Mouse (Mus musculus): ENCODE data around the gene Apopt1.

Apopt1 gene

DNA sequence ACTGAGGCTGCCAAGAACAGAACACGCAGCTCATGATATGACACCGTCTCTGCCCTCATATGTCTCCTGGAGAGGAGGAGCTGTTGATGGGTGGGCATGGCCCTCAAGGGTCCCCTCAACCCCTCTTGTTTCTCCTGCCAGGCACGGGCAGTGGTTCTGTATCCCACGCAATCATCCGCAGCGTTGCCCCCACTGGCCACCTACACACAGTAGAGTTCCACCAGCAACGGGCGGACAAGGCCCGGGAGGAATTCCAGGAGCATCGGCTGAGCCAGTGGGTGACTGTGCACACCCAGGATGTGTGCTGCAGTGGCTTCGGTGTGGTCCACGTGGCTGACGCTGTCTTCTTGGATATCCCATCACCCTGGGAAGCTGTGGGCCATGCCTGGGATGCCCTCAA, 32.4 kb upstream of the Apopt1 start:
- DNase-seq (ENCODE audit: low spot score in 2 of 2), result peak in 1 of 2 experiments; percentile 32

DNA sequence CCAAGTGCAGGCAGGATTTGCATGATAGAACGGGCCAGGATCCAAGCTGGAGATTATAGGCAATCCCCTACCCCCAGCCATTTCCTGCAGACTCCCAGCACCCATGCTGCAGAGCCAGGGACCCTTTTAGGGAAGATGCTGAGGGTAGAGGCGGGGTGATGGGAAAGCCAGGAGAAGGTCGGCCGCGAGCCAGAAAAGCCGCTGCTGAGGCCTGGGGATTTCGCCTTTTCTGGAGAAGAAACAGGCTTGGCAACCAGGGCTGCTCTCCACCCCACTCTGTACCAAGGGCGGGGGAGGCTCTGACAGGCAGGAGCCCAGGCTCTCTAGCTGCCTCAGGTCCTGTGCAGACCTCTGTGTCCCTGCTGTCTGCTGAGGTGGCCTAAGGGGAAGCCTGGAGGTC, 31.8 kb upstream of the Apopt1 start:
- DNase-seq (ENCODE audit: low spot score in 2 of 2), result no peak

- DNase-seq (ENCODE audit: low spot score in 2 of 2), result no peak
Observed at GRCm38 (mm10) chr12:111682003-111682402, 31.1 kb upstream of the Apopt1 start.

- no peak for DNase-seq (ENCODE audit: low spot score in 2 of 2)
Observed at GRCm38 (mm10) chr12:111682806-111683205, 30.3 kb upstream of the Apopt1 start.

- DNase-seq (ENCODE audit: low spot score in 2 of 2), result no peak
Observed at GRCm38 (mm10) chr12:111686390-111686789, 26.7 kb upstream of the Apopt1 start.

DNA sequence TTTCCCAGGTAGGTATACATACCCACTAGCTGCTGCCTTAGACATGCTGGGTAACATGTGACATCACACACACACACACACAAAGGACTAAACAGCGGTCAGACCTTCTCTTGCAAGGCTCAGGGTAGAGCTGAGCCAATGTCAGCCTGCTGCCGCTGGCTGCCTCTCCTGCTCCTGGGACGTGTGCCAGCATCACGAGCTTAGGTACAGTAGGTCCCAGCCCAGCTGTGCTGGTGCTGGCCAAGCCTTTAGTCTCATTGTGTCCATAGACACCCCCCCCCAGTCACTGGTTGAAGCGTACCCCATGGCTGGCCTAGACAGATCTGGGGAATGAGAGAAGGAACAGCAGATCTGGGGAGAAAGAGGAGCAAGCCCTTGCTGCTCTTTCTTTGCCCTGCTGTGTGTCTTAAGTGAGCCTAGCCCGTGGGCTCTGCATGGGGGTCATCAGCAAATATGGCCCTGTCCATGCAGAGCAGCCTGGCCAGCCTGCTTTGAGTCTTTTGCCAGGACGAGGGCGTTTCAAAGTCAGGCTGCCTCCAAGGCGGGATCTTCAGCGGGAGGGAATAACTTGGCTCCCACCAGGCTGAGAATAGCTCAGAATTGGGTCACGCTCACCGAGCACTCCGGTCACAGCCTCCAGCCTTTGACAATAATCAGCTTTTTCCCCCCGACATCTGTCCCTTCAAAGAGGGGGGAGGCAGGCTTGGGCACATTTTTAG, 25.6 kb upstream of the Apopt1 start:
- DNase-seq (ENCODE audit: low spot score in 2 of 2), result peak; percentile 57 to 67

GRCm38 (mm10) chr12:111688069-111688428, 25.0 kb upstream of the Apopt1 start:
- DNase-seq (ENCODE audit: low spot score in 2 of 2), result no peak

GRCm38 (mm10) chr12:111689426-111689825, 23.6 kb upstream of the Apopt1 start:
- no peak for DNase-seq (ENCODE audit: low spot score in 2 of 2)

DNA sequence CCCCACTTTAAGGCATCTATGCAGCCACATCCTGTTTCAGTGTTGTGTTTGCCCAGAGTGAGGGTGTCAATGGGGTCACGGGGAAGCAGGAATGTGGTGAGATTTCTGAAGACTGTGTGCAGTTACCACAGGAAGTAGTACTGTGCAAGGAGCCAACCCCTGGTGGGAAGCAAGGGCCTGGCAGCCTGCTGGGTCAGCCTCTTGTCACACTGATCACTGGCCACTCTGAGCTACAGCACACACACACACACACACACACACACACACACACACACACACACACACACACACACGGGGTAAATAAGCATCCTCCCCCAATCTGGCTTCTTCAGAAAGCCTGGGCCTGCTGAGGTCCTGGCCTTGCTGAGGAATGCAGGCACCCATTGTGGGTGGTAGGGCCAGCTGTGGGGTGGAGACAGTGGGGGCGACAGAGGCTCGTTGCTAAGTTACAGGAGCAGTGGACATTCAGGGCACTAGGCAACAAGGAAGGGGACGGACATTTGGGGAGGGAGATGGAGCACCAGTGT, 21.7 kb upstream of the Apopt1 start:
- DNase-seq (ENCODE audit: low spot score in 2 of 2), result no peak

- no peak for DNase-seq (ENCODE audit: low spot score in 2 of 2)
Observed at GRCm38 (mm10) chr12:111692899-111693298, 20.2 kb upstream of the Apopt1 start.

DNA sequence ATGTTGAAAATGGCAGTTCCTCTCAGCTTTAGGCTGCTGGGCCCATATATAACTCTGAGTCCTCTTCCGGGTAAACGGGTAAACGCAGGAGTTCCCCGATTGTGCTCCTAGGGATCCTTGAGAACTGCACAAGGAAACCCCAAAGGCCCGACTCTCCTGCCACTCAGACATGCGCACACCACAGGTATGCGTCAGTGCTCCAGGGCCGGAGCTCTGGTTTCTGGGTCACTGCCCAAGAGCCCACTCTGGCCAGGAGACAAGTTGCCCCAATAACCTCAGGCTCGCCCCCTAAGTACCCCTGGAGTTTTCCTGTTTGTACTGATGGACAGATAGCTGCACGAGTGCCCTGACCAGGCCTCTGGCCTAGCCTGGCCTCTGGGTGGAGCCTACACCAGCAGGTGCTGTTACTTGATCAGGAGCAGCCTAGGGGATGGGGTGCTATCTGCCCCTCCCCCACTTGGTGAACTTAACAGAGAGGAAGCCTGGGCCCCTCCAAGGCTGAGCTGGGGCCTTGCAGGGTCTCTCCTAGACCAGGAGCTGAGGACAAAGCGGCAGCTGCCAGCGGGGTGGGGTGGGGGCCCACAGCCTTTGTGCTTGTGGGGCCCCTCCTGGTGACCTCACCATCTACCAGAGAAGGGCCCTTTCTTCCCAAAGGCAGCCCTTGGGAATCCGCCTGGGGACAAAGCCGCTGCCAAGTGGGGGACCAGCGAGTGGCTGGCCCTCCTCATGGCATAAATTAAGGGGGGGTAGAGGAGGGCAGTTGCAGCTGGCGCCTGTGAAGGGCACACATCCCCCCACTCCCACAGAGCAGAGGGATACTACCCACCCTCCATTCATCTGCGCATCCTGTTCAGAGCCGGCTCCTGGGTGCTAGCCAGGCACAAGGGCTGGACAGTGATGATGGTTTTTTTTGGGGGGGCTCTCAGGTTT, 19.5 kb upstream of the Apopt1 start:
- peak in 1 of 2 experiments; percentile 55 for DNase-seq (ENCODE audit: low spot score in 2 of 2)

GRCm38 (mm10) chr12:111694271-111694781, 18.7 kb upstream of the Apopt1 start:
- peak in 1 of 2 experiments; percentile 36 for DNase-seq (ENCODE audit: low spot score in 2 of 2)

DNA sequence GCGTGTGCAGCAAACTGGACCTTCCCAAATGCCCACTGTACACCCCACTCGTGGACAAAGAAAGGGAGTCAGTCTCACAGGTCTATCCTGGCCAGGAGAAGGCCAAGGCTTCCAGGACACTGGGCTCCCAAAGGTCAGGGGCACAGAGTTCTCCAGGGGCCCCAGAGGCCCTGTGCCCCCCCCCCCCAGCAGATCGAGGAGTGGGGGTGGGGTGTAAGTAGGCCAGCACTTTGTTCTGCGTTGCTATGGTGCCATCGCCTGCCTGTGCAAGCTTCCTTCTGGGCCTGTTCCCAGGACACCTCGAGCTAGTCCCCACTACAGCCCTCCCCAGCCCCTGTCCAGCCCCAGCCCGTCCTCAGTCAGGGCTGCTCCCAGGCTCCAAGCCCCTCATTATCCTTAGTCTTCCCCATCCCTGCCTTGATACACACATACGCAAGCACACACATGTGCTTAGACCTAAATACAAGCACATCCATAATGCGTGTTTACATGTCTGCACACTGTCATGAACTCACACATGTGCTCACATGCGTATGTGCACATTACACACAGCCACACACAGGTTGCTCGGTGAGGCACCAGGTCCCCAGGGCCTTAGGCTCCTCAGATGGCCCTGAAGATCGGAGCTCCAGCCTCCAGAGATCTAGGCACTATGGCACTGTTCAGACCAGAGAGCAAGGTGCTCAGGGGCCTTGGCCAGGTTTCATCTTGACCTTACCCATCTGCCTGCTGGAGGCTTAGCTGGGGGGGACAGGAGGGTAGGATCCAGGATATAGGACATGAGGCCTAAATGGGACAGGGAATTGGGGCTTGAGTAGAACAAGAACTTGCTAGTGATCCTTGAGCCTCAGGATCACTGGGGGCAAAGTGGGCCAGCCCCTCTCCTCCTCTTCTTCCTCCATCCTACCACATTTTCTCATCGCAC, 17.9 kb upstream of the Apopt1 start:
- peak in 1 of 2 experiments; percentile 34 for DNase-seq (ENCODE audit: low spot score in 2 of 2)

GRCm38 (mm10) chr12:111696239-111696638, 16.8 kb upstream of the Apopt1 start:
- DNase-seq (ENCODE audit: low spot score in 2 of 2), result peak; percentile 76 to 77

DNA sequence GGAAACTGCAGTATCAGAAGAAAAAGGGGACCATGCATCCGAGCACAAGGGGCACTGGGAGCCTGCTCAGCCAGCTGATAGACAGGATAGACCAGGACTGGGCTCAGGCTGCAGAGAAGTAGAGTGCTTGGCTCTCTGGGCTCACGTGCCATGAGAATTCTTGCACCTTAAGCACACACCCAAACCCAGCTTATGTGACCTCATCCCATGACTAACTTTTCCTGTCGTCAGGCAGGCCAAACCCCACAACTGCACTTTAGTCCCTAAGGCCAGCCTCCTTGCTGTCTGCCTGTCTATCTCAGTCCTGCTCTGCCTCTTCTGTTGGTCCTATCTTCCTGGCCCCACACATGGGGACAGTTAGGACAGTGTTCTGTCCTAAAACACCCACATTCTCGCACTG, 15.4 kb upstream of the Apopt1 start:
- DNase-seq (ENCODE audit: low spot score in 2 of 2), result no peak

DNA sequence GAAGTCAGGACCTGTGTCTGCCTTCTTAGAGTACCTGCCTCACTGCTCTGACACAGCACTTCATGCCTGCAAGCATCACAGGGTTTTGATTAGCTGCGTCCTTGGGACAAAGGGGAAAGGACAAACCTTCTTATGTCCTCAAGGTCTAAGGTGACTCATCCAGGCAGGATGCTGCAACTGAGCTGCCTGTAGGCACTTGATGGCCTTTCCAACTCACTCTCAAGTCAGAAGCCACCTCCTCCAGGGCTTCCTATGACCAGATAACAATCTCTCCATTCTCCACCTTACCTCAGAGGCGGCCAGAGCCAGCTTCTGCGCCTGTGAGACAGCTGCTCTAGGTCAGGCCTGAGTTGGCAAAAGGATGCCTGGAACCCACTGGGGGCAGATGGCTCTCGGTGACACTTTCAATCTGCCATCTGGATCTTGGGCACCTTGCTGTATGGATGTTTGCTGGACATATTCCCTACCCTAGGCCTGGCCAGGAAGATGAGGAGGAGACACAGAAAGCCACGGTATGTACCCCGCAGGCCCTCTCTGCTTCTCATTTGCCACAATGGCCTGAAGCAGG, 14.6 kb upstream of the Apopt1 start:
- no peak for DNase-seq (ENCODE audit: low spot score in 2 of 2)

- peak in 1 of 2 experiments; percentile 54 for DNase-seq (ENCODE audit: low spot score in 2 of 2)
Observed at GRCm38 (mm10) chr12:111699542-111699941, 13.5 kb upstream of the Apopt1 start.

- peak in 1 of 2 experiments; percentile 63 for DNase-seq (ENCODE audit: low spot score in 2 of 2)
Observed at GRCm38 (mm10) chr12:111700920-111701458, 12.1 kb upstream of the Apopt1 start.

DNA sequence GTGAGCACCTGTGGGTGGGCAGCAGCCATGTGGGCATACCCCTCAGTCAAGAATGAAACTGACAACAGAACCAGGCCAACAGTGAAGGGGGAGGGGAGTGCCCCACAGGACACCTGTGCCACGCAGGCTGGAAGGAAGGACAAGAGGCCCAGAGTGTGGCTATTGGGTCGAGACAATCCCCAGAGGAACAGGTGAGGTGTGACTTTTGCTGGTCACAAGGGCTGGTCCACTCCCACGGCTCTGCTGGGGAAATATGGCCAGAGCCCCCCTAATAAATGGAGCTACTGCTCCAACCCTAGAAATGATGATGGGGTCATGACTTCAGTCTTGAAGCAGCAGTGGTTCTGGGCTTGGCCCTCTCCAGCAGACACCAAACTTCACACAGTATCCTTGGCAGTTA, 9.8 kb upstream of the Apopt1 start:
- no peak for DNase-seq (ENCODE audit: low spot score in 2 of 2)

DNA sequence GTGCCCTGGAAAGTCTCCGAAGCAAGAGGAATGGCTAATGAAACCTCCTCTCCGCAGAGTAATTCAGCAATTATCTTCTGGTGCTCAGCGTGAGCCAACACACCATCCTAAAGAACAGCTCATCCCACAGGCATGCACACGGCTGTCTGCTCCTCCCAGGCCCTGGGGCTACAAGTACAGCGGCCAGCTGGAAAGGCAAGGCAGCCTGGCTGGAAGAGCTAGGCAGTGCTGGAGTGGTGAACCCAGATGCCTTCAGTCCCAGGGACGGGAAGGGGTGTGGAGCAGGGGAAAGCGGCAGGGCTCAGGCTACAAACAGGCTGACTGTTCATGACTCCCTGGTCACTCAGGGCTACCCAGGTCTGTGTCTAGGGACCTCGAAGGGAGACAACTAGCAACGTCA, 8.5 kb upstream of the Apopt1 start:
- no peak for DNase-seq (ENCODE audit: low spot score in 2 of 2)
